Comparison of ENCODE assay signal across 13 mouse cellular contexts in the genomic region with DNA sequence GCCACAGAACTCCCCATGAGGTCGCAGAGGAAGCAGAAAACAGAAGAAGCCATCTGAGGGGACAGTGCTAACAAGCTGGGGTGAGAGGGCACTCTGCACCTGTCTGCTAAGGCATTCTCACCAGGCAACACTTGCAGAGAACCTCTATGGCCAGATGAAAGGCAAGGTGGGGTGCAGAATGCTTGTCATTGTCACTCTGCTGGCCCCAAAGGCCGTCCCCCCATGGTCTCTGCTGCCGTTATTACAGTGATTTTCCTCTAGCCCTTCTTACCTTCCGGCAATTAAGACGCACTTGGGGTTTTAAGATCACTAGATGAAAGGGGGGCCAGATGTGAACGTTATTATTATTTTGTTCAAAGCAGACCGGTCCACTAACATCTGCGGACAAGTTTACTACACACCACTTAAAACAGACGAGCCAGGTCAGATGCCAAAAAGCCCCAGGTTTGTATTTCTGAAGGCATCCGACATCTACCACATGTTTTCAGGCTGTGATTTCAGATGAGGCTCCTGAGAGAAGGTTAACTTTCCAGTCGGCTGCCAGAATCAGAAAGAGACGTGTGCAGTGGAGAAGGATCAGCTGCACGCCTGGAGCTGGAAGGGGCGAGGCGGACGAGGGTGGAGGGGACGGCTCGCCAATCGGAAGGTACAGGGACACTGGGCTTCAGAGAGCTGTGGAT.
DNase-seq lines count a peak whose midpoint lies in the region; ATAC-seq and TF ChIP-seq lines count a peak whose summit lies in the region.
"Had no signal": no experiment of that assay in that cellular context is flagged by ENCODE, and none has a peak within 500 bp of the region (broad histone marks: within the 10 kb centered on the region; RNA-seq: fewer than 3 reads in every experiment).

No protein-coding gene starts in this region.

- H3K36me3 ChIP-seq in E14TG2a.4 (ENCODE audit: insufficient read depth, low read length): no peaks in the 10 kb centered on the region
- no peaks in the 10 kb centered on the region for H3K36me3 ChIP-seq in hindbrain, embryonic 12.5 days
- no peaks in the 10 kb centered on the region for H3K36me3 ChIP-seq in limb, embryonic 15.5 days
- H3K36me3 ChIP-seq: embryonic facial prominence, embryonic 13.5 days had no signal

- intact Hi-C loops in gastrocnemius, postnatal 36 days (cut with DNase I): loop anchor here (5.0 kb wide), 1 partner anchor 223 kb away; no protein-coding TSS in a partner anchor

- H3K4me2 ChIP-seq in hindbrain, embryonic 12.5 days (replicated peaks): peak overlapping the region; percentile 25; the same call in 1 of the 2 replicates
- H3K4me2 ChIP-seq in limb, embryonic 15.5 days: peak overlapping the region; percentile 24
- H3K4me2 ChIP-seq: embryonic facial prominence, embryonic 13.5 days had no signal

- peaks cover 55% of the 10 kb centered on the region for H3K4me1 ChIP-seq in E14TG2a.4 (replicated peaks; ENCODE audit: low read depth, low read length)
- H3K4me1 ChIP-seq in hindbrain, embryonic 12.5 days: peaks cover 28% of the 10 kb centered on the region
- H3K4me1 ChIP-seq in limb, embryonic 15.5 days: peaks cover 31% of the 10 kb centered on the region

- no peak overlapping the region for H3K9ac ChIP-seq in hindbrain, embryonic 12.5 days
- H3K9ac ChIP-seq in limb, embryonic 15.5 days: no peak overlapping the region
- H3K9ac ChIP-seq: embryonic facial prominence, embryonic 13.5 days; liver, postnatal 0 days had no signal

- DNase-seq in brain, embryonic 14.5 days (ENCODE audit: low read depth): peak; percentile 55
- no peak for DNase-seq in gastrocnemius, postnatal 36 days
- DNase-seq in spleen, adult 12 weeks (ENCODE audit: low spot score): no peak
- no peak for DNase-seq in B cell, adult 2 months
- DNase-seq: adrenal gland, postnatal 25 days; cerebellum, adult 11 months; kidney, postnatal 14 days; liver, postnatal 0 days had no signal

- peak; percentile 26; the same call in 1 of the 2 replicates for ATAC-seq in hindbrain, embryonic 12.5 days (ENCODE audit: low FRiP score)
- no peak for ATAC-seq in limb, embryonic 15.5 days (ENCODE audit: insufficient number of reproducible peaks, low FRiP score, low TSS enrichment, low read depth)
- ATAC-seq in monocyte, adult 5-6 weeks (replicated peaks; ENCODE audit: insufficient number of reproducible peaks, low FRiP score, low TSS enrichment, poor library complexity, severe bottlenecking): no peak
- ATAC-seq: liver, postnatal 0 days had no signal

- peak overlapping the region; percentile 29; the same call in 1 of the 2 replicates for H3K4me3 ChIP-seq in E14TG2a.4 (replicated peaks; ENCODE audit: low read length)
- no peak overlapping the region for H3K4me3 ChIP-seq in hindbrain, embryonic 12.5 days
- no peak overlapping the region for H3K4me3 ChIP-seq in limb, embryonic 15.5 days
- H3K4me3 ChIP-seq: embryonic facial prominence, embryonic 13.5 days had no signal

- no peak for TF ChIP-seq CTCF in E14TG2a.4 (conservative IDR thresholded peaks at IDR 0.05; ENCODE audit: low read length)
- no peak for TF ChIP-seq CTCF in brain, embryonic 14.5 days (IDR thresholded peaks at IDR 0.05; ENCODE audit: borderline replicate concordance, extremely low read depth, insufficient read depth, insufficient read length)

- no peaks in the 10 kb centered on the region for H3K9me3 ChIP-seq in E14TG2a.4 (ENCODE audit: low read length)
- H3K9me3 ChIP-seq in hindbrain, embryonic 12.5 days (replicated peaks): no peaks in the 10 kb centered on the region
- H3K9me3 ChIP-seq in limb, embryonic 15.5 days: no peaks in the 10 kb centered on the region
- H3K9me3 ChIP-seq: embryonic facial prominence, embryonic 13.5 days had no signal

- no peak for TF ChIP-seq POLR2A in brain, embryonic 14.5 days (IDR thresholded peaks at IDR 0.05; ENCODE audit: borderline replicate concordance, extremely low read depth, insufficient read depth, insufficient read length, poor library complexity, severe bottlenecking)

- WGBS in hindbrain, embryonic 12.5 days: 25% methylated on average over 19 of the region's 19 CpGs
- WGBS in limb, embryonic 15.5 days: 14% methylated on average over 19 of the region's 19 CpGs

- H3K27ac ChIP-seq in hindbrain, embryonic 12.5 days: peak overlapping the region; percentile 24; the same call in 1 of the 2 replicates
- H3K27ac ChIP-seq in limb, embryonic 15.5 days: no peak overlapping the region
- H3K27ac ChIP-seq: embryonic facial prominence, embryonic 13.5 days had no signal

- H3K27me3 ChIP-seq in E14TG2a.4 (ENCODE audit: insufficient read depth, low read length): peaks cover 3% of the 10 kb centered on the region; the same call in 1 of the 2 replicates
- no peaks in the 10 kb centered on the region for H3K27me3 ChIP-seq in hindbrain, embryonic 12.5 days
- H3K27me3 ChIP-seq in limb, embryonic 15.5 days: peaks cover 3% of the 10 kb centered on the region; the same call in 1 of the 2 replicates
- H3K27me3 ChIP-seq: embryonic facial prominence, embryonic 13.5 days had no signal
